Mouse (Mus musculus): ENCODE results near the gene C6.

The C6 gene

DNA sequence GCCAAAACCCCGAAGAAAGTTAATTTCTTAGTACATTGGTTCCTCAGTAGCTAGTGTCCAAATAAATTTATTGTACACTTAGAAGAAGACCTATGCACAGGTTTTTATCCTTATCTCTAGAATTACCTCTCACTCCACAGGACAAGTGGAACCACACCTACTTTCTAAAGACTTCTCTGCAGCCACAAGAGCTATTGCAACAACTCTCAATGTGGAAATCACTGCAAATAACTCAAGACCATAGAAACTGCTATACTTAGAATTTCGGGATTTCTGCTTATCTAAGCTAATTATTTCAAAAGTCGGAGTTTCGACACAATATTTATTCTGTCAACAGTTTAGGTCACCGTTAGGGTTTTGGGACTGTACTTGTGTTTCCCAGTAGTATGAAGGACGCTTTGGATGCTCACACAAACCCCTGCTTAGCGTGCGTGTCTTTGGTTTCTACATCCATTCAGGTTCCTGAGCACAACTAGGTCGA lies at the start of gene C6:
C6 (plus strand) TSS at position 346 of the 481 bp plus-strand sequence.
- no peak for DNase-seq

DNA sequence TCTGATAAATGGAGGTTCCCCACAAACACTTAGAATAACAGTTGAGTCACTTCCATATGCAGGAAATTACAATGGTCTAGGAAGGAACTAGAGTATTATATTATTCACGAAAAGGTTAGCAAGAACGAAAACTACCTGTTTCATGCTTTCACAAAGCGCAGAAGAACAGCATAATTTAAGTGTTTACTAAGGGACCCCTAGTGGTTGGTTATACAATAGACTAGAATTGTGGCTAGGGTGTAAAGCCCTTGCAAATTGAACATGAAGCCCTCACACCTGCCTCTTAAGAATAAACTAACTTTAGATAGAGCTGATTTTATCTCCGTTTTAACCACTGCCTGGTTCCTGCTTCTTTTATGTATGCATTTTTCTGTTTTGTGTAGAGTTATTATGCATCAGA lies 29.4 kb upstream of the C6 start:
- DNase-seq: no peak

DNA sequence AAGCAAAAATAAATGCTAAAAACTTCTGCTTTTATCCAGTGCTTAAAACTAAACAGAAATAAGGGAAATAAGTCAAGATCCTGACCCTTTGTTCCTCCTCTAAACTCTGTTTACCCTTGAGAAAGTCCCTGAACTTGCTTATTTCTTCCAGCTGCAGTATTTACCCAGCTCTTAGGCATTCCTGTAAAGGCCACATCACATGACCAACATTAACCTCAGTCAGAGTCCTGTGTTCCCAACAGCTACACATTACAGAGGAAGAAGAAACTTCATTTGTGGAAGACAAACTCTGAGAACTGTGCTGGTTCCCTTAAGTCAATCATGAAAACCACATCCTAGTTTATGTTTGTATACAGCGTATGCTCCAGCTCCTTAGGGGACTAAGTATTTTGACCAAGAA lies 7.2 kb downstream of the C6 start:
- no peak for DNase-seq

DNA sequence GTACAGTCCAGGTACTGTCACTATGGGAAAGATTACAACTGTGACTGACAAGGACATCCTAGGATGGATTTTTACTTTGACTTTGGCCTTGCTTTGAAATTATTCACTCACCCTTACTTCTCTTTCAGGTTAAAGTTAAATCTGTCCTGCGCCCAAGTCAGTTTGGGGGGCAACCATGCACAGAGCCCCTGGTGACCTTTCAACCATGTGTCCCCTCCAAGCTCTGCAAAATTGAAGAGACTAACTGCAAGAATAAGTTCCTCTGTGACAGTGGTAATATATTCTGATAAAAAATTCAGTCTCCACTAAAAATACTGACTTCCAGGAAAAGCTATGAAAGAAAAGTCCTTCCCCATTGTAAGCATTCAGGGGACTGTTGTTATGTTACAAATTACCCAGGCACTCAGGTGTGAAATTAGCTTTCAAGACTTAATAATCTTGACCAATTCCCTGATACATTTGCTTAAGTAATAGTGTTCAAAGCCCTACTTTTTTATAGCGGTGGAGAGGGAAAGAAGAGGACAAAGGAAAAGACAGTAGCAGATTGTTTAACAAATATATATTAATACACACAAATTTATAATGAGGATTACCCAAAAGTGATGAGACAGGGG lies 8.1 kb downstream of the C6 start:
- DNase-seq: no peak

DNA sequence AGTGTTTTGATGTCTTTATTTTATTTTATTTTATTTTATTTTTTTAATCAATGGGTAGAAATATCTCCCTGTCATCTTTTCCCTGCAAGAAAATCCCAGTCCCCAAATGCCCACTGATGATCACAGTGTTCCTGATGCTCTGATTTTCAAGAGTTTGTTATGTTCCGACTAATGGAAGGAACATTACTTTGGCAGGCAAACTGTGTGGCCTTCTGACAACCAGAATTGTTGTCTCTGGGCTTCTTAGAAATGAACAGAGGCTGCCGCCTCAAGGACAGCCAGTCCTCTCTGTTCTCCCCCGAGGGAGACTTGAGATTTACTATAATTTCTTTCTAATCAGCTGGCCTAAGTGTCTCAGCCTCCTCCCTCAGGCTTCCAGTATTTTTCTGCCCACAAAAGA lies 20.7 kb downstream of the C6 start:
- DNase-seq: no peak

DNA sequence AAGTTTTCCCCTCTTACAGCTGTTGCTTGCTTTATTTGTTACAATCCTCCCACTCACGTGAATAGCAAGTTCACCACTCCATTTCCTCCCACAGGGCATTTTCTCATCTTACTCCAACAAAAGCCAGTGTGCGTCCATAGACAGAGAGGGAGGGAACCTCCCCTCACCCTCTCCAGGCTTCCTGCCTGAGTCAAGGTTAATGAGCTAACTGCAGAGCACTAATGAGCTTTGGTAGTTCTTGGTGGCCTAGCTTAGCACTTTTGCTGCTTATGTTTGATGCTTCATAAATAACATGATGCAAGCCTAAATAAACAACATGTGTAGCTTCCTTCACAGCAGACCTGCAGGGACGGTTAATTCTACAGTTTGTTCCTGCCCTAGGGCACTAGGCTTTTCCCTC lies 63.4 kb downstream of the C6 start:
- peak; percentile 10 for DNase-seq

DNA sequence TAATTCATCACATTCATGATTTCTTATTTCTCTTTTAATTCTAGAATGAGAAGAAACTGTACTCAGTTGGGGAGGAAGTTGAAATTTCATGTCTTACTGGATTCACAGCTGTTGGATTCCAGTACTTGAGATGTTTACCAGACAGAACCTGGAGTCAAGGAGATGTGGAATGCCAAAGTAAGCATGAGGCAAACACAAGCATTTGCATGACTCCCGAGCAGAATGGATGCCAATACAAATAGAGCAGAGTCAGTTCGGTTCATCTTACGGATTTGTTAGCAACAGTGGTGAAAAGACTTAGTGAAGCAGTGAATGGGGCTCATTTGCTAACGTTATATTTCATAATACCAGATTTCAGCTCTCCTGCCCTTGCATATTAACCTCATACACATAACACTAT lies 69.9 kb downstream of the C6 start:
- no peak for DNase-seq

DNA sequence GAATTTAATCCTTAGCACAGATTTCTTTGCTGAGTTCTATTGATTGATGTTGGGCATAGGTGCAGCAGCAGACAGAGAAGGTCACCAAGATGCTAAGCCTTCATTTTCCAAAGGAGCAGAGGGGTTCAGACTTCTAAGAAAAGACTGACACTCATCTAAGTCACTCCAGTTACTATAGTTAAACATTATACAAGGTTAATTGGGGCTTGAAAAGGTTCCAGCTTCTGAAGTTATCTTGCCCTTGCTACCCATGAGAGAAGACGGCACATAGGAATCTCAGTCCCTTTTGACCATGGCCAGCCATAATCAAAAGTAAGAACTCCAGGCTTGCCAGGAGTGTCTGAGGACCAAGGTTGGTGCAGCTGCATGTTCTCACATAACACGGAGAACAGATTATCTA lies 77.3 kb downstream of the C6 start:
- no peak for DNase-seq

DNA sequence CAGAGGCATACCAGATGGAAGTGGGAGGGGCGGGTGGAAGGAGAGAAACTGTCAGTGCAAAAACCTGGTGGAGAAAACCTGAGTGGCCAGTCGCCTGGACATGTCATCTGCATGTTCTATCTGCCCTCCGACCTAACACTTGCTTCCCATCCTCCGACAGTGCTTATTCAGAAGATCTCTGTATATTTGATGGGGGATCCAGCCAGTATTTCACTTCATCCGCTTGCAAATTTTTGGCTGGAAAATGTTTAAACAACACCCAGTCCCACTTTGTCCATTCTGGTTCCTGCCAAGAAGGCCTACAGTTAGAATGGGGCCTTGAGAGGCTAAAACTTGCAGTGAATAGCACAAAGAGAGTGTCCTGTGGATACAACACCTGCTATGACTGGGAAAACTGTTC lies 81.2 kb downstream of the C6 start:
- DNase-seq: no peak

DNA sequence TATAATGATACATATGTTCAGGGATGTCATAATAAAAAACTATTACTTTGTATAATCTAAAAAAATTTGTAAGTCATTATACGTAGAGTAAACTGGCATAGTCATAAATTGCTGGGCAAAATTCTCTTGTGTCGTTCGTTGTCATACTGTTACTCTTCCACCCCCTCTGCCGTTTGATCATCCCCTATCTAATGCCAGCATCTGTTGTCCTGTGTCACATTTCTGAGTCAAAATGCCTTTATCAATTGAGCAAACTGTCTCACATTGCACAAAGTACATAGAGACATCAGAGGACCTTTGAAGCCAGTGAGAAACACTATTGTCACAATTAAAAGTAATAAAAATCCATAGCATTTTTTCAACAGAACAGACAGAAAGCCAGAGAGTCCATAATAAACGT lies 88.0 kb downstream of the C6 start:
- no peak for DNase-seq

DNA sequence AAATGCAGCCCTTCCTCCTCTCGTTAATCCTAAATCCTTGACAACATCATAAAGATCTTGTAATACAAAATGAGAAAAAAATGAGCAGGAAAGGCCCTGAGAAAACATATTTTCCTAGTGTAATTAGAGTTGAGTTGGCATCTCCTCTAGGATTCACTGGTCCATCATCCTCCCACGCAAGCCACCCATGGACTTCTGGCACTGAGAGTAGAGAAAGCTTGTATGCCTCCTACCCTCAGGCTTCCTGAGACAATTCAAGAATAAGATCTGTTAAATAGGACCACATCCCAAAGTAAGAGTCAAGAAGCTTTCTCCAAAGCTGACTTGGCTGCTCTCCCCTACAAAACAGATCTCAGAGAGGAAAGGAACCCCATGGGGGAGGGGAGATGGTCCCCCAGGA lies 88.7 kb downstream of the C6 start:
- no peak for DNase-seq

DNA sequence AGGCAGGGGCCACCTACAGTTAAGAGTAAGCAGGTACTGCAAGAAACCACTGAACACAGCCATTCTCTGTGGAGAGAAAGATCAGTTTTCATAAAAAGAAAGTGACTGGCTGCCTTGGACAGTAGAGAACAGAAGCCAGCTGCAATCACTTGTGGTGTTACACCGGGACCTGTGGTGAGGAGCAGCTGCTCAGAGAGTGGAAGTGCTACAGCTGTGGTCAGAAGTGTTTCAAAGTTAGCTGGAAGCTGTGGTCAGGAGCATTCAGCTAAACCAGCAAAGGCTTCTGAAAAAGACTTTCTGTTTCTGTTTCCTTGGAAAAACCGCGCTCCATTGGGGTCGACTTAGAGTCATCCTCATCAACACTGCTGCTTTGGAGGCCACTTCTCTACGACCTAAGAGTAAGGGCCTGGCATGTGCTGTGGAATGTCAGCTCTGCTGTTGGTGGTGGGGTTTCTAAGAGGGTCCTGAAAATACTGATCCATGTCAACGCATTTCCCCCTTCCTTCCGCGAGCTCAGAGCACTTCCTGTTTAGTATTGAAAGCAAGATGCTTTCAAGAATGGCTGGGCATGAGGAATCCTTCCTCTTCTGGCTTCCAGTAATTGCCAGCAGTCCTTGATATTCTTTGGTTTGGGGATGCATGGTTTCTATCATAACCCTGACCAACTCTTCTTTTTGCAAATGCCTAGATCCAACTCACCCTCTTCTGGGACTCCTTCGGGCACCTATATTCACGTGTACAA lies 89.9 kb downstream of the C6 start:
- DNase-seq: no peak

DNA sequence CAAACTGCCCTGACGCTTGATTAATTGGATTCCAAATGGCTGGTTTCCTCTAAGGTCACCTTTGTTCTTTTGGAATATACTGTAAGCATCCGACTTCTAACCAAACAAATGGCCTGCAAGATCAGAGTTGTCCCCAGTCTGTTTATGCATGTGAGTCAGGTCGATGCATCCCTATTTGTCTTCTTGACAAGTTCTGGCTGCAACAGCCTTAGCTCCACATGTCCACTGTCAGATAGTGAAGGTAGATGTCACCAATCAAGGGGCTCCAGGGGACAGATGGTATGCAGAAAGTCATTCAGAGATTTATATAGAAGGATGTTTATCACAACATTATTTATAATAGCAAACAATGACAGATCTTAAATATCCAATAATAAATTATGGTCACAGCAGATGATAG lies 91.5 kb downstream of the C6 start:
- DNase-seq: no peak

DNA sequence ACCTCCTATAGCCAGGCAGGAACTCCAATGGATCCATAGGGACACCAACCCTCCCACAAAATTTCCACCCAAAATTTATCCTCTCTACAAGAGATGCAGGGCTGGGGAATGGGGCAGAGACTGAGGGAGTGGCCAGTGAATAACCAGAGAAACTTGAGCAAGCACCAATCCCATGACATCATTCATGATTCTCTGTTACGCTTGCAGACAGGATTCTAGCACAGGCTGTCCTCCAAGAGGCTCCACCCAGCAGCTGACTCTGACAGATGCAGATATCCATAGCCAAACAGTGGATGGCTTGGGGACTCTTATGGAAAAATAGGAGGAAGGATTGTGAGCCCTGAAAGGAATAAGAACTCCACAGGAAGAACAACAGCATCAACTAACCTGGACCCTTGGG lies 94.2 kb downstream of the C6 start:
- no peak for DNase-seq

DNA sequence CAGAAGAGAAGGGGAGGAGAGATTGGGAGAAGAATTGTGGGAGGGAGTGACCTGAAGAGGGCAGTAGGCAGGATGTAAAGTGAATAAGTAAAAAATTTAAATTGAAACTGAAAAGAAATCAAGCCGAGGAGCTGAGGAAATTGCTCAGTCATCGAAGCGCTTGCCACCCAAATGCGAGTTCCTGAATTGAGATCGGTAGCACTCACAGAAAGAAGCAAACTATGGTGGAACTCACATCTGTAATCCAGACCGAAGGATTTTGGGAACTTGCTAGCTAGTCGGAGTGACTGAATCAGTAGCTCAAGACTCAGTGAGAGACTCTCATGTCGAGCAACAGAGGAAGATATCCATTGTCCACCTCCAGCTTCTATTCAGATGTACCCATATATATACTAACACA lies 94.8 kb downstream of the C6 start:
- no peak for DNase-seq

DNA sequence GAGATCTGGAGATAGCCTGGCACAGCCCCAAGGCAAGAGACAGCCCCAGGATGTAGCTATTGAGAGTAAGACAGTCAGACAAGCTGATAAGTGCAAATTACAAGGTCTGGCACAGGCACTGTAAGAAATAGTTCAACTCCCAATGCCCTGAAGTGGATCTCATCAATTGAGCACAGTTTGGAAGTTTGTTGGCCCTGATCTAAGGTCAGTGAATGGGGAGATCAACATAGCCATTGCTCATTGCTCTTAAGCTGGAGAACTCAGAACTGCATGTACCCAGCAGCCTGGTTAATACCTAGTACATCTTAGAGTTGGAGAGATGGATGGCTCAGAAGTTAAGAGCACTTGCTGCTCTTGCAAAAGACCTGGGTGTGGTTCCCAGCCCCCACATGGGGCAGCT lies 100.8 kb downstream of the C6 start:
- DNase-seq: no peak

DNA sequence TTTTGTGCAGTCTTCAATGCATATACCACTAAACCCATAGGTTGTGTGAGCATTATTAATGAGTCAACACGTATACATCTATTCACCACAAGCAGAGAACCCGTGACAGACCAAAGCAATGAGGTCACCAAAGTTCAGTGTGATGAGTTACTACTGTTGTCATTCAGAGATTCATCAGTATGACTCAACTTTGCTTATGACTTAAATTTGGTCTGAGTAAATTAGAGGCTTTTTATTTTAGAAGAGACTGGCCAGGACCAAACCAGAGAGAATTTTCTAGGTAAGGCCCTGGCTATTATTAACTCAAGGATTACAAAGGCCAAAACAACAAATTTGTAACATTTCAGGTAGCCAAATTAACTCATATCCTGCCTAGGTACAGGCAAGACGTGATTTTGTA lies 109.4 kb downstream of the C6 start:
- no peak for DNase-seq

DNA sequence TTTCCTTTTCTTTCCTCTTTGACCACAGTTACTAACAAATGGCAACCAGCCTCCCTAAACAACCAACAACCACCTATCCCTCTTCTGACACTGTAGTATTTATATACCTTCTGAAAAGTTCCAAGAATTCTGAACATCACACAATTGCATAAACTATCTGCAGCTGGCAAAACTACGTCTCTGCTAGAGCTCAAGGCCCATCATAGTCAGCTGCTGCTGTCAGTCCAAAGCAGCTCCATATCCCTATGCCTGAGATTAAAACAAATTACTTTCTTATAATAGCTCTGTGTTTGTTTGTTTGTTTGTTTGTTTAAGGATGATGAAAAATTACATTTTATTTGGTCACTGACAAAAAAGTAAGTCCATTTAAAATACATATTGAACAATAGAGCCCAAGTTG lies 123.0 kb downstream of the C6 start:
- no peak for DNase-seq
